Mouse (Mus musculus) liver, embryonic 15.5 days (tissue): ENCODE data around the gene Olfr951. TPM values are rescaled to one million over a fixed set of nuclear protein-coding genes. Genes with fewer than 3 reads are reported as not detected.

Experiments used
- ATAC-seq: fragments of 200-750 bp; cut with Nextera tagmentation; 2 replicates; pipeline ENCODE4 v1.8.0; 2017; ENCODE audit warnings: moderate number of reproducible peaks, mild to moderate bottlenecking, moderate library complexity; ENCODE audit not compliant: insufficient read depth
- H3K27ac ChIP-seq: fragments of 300-500 bp; sonication (generic); replicated peaks from 2 replicates; pipeline ENCODE4 v1.5.1; 2015; ENCODE audit warnings: mild to moderate bottlenecking, inconsistent platforms
- H3K27me3 ChIP-seq: fragments of 300-500 bp; sonication (generic); 2 replicates; pipeline ENCODE4 v1.6.1; 2015; ENCODE audit warnings: mild to moderate bottlenecking, inconsistent platforms
- H3K36me3 ChIP-seq: fragments of 300-500 bp; sonication (generic); replicated peaks from 2 replicates; pipeline ENCODE4 v1.6.1; 2015; ENCODE audit warnings: moderate library complexity, mild to moderate bottlenecking, inconsistent platforms
- H3K4me1 ChIP-seq: fragments of 300-500 bp; sonication (generic); replicated peaks from 2 replicates; pipeline ENCODE4 v1.6.1; 2015; ENCODE audit warnings: inconsistent platforms
- H3K4me2 ChIP-seq: fragments of 300-500 bp; sonication (generic); 2 replicates; pipeline ENCODE4 v1.6.1; 2015; ENCODE audit warnings: moderate library complexity, mild to moderate bottlenecking, inconsistent platforms
- H3K4me3 ChIP-seq: fragments of 300-500 bp; sonication (generic); replicated peaks from 2 replicates; pipeline ENCODE4 v1.5.1; 2015; ENCODE audit warnings: mild to moderate bottlenecking, inconsistent platforms
- H3K9ac ChIP-seq: fragments of 300-500 bp; sonication (generic); 2 replicates; pipeline ENCODE4 v1.6.1; 2015; ENCODE audit warnings: moderate library complexity, mild to moderate bottlenecking, inconsistent platforms
- H3K9me3 ChIP-seq: fragments of 300-500 bp; sonication (generic); replicated peaks from 2 replicates; pipeline ENCODE4 v1.6.1; 2016; ENCODE audit warnings: inconsistent platforms
- WGBS: fragments of 180-500 bp; shearing (Covaris S2); methylation state at CpG from one replicate; pipeline ENCODE4 v1.1.7; 2015; ENCODE audit warnings: mixed read lengths; ENCODE audit not compliant: insufficient replicate concordance; 5-methylcytosine and 5-hydroxymethylcytosine counted together
- polyA plus RNA-seq: library from polyadenylated mRNA; unstranded; fragments of >200 nt; fragmentation: Nextera tagmentation; extraction: Ambion mirVana; gene quantifications from 2 replicates; pipeline ENCODE4 v1.2.1, GENCODE M21; 2015

The Olfr951 gene
- polyA plus RNA-seq, result not detected in 2 replicates

GRCm38 (mm10) chr9:39387110-39387509 lies at the start of gene Olfr951:
Olfr951 (plus strand) TSS chr9:39387410.
- Histone ChIP-seq H3K4me3 (no peak within 1 kb of the TSS), H3K9me3 (no peaks in the 10 kb centered on the region), H3K9ac (no peak within 1 kb of the TSS), H3K4me2 (no peak within 1 kb of the TSS), H3K4me1 (no peaks in the 10 kb centered on the region), H3K27ac (no peak within 1 kb of the TSS), H3K36me3 (no peaks in the 10 kb centered on the region), H3K27me3 (no peaks in the 10 kb centered on the region)
- no peak for ATAC-seq
- 80% methylated on average over 2 of the region's 2 CpGs for WGBS

- Histone ChIP-seq H3K36me3 (no peaks in the 10 kb centered on the region), H3K9me3 (no peaks in the 10 kb centered on the region), H3K27me3 (no peaks in the 10 kb centered on the region), H3K4me2 (no peak within 1 kb of the TSS), H3K27ac (no peak within 1 kb of the TSS), H3K4me3 (no peak within 1 kb of the TSS), H3K4me1 (no peaks in the 10 kb centered on the region), H3K9ac (no peak within 1 kb of the TSS)
- no peak for ATAC-seq
Observed at GRCm38 (mm10) chr9:39427048-39427447, 39.8 kb downstream of the Olfr951 start, which contains the start of gene Olfr952. Olfr952 (minus strand) TSS chr9:39427148.

Other genes with a start within 250 kb of the Olfr951 start
- not detected in 2 replicates for gene Olfr943, start 221.1 kb upstream of the Olfr951 start, polyA plus RNA-seq
- gene Olfr944, start 185.5 kb upstream of the Olfr951 start, polyA plus RNA-seq, result not detected in 2 replicates
- not detected in 2 replicates for gene Olfr1537, start 137.4 kb upstream of the Olfr951 start, polyA plus RNA-seq
- gene Olfr945, start 110.6 kb upstream of the Olfr951 start, polyA plus RNA-seq, result not detected in 2 replicates
- gene Olfr948, start 61.4 kb upstream of the Olfr951 start, polyA plus RNA-seq, result not detected in 2 replicates
- gene Olfr952, start 39.7 kb downstream of the Olfr951 start, polyA plus RNA-seq, result not detected in 2 replicates
- gene Olfr954, start 69.3 kb downstream of the Olfr951 start, polyA plus RNA-seq, result not detected in 2 replicates
- gene Olfr955, start 84.5 kb downstream of the Olfr951 start, polyA plus RNA-seq, result not detected in 2 replicates
- gene Olfr44, start 106.6 kb downstream of the Olfr951 start, polyA plus RNA-seq, result not detected in 2 replicates
- gene Olfr957, start 128.4 kb downstream of the Olfr951 start, polyA plus RNA-seq, result not detected in 2 replicates
- gene Olfr958, start 166.6 kb downstream of the Olfr951 start, polyA plus RNA-seq, result not detected in 2 replicates
- not detected in 2 replicates for gene Olfr959, start 188.2 kb downstream of the Olfr951 start, polyA plus RNA-seq
- 3.2 and 4.6 TPM in 2 replicates for gene AW551984, start 217.0 kb downstream of the Olfr951 start, polyA plus RNA-seq
- not detected in 2 replicates for gene Olfr148, start 223.2 kb downstream of the Olfr951 start, polyA plus RNA-seq
- not detected in 2 replicates for gene Olfr960, start 234.0 kb downstream of the Olfr951 start, polyA plus RNA-seq